ENCODE assay signal across 9 mouse cellular contexts in genomic region chr3:20002786-20003185, GRCm38 (mm10). TPM values are rescaled to one million over a fixed set of nuclear protein-coding genes. Genes with fewer than 3 reads are reported as not detected.
A peak's percentile ranks its signal among the peaks of the same experiment; 100 is the strongest.
DNase-seq lines count a peak whose midpoint lies in the region; ATAC-seq and TF ChIP-seq lines count a peak whose summit lies in the region.
"Had no signal": no experiment of that assay in that cellular context is flagged by ENCODE, and none has a peak within 500 bp of the region (broad histone marks: within the 10 kb centered on the region; RNA-seq: fewer than 3 reads in every experiment).

No protein-coding gene starts in this region.

- peak; percentile 10 for DNase-seq in frontal cortex, postnatal 36 days (ENCODE audit: low spot score in 2 of 2)
- DNase-seq in right cerebral cortex, adult 18-20 months = peak; percentile 4
- DNase-seq in right cerebral cortex, postnatal 4 days = no peak
- DNase-seq in brain, embryonic 14.5 days (ENCODE audit: low read depth) = no peak
- DNase-seq in thymus, postnatal 25 days = peak; percentile 23

- H3K9me3 ChIP-seq in intestine, embryonic 15.5 days = no peaks in the 10 kb centered on the region
- H3K9me3 ChIP-seq: megakaryocyte, embryonic 14.5 days had no signal

- H3K9ac ChIP-seq in intestine, embryonic 15.5 days = no peak overlapping the region

- no peaks in the 10 kb centered on the region for H3K36me3 ChIP-seq in intestine, embryonic 15.5 days

- H3K27ac ChIP-seq in intestine, embryonic 15.5 days = no peak overlapping the region

- TF ChIP-seq CTCF in brain, embryonic 14.5 days (IDR thresholded peaks at IDR 0.05; ENCODE audit: borderline replicate concordance, extremely low read depth, insufficient read depth, insufficient read length) = peak; percentile 9; the same call in 1 of the 2 replicates

- H3K4me2 ChIP-seq in intestine, embryonic 15.5 days (replicated peaks) = no peak overlapping the region

- no peak for ATAC-seq in frontal cortex, adult (ENCODE audit: low TSS enrichment)
- ATAC-seq in activated CD4-positive, CD25-positive, alpha-beta regulatory T cell, adult 4 months = no peak
- no peak for ATAC-seq in intestine, embryonic 15.5 days

- no peaks in the 10 kb centered on the region for H3K27me3 ChIP-seq in intestine, embryonic 15.5 days (replicated peaks)
- H3K27me3 ChIP-seq: megakaryocyte, embryonic 14.5 days had no signal

- no peak overlapping the region for H3K4me3 ChIP-seq in intestine, embryonic 15.5 days (replicated peaks)
- H3K4me3 ChIP-seq: megakaryocyte, embryonic 14.5 days had no signal

- TF ChIP-seq POLR2A in brain, embryonic 14.5 days (IDR thresholded peaks at IDR 0.05; ENCODE audit: borderline replicate concordance, extremely low read depth, insufficient read depth, insufficient read length, poor library complexity, severe bottlenecking) = no peak

- 80% methylated on average over 5 of the region's 5 CpGs for WGBS in intestine, embryonic 15.5 days

- H3K4me1 ChIP-seq in intestine, embryonic 15.5 days (replicated peaks) = no peaks in the 10 kb centered on the region

RNA-seq across cellular contexts. Expression of gene Hps3, which starts 32.3 kb away (rescaled TPM):
- polyA plus RNA-seq in brain, embryonic 14.5 days (2012; rRNA removed) = 14.6 and 16.4 TPM in 2 replicates
- polyA plus RNA-seq in activated CD4-positive, CD25-positive, alpha-beta regulatory T cell, adult 4 months (2017; shearing (Covaris generic)) = 10 to 100 TPM; 25.7 to 31.6 TPM
- 9.4 and 11.0 TPM in 2 replicates for polyA plus RNA-seq in intestine, embryonic 15.5 days (2015; fragmentation: Nextera tagmentation; extraction: Ambion mirVana)

RNA-seq across cellular contexts. Expression of gene Cp, which starts 45.9 kb away (rescaled TPM):
- 3.3 and 9.3 TPM in 2 replicates for polyA plus RNA-seq in brain, embryonic 14.5 days (2012; rRNA removed)
- under 1 TPM; 0.24 to 0.37 TPM for polyA plus RNA-seq in activated CD4-positive, CD25-positive, alpha-beta regulatory T cell, adult 4 months (2017; shearing (Covaris generic))
- polyA plus RNA-seq in intestine, embryonic 15.5 days (2015; fragmentation: Nextera tagmentation; extraction: Ambion mirVana) = 1.1 and 1.5 TPM in 2 replicates

RNA-seq across cellular contexts. Expression of gene Hltf, which starts 54.8 kb away (rescaled TPM):
- polyA plus RNA-seq in brain, embryonic 14.5 days (2012; rRNA removed) = 15.6 and 16.6 TPM in 2 replicates
- 10 to 100 TPM; 64.8 to 79.8 TPM for polyA plus RNA-seq in activated CD4-positive, CD25-positive, alpha-beta regulatory T cell, adult 4 months (2017; shearing (Covaris generic))
- 14.9 and 15.0 TPM in 2 replicates for polyA plus RNA-seq in intestine, embryonic 15.5 days (2015; fragmentation: Nextera tagmentation; extraction: Ambion mirVana)

Comparison
In these comparisons a context has a peak if more than half of its experiments do, and no peak if none do; other contexts are left out.
1. DNase-seq: peak in frontal cortex, postnatal 36 days (2 of 2), right cerebral cortex, adult 18-20 months (single experiment) and thymus, postnatal 25 days (single experiment); none in right cerebral cortex, postnatal 4 days (single experiment) and brain, embryonic 14.5 days (single experiment).